8 mouse cellular contexts compared by ENCODE assay signal in the genomic region with DNA sequence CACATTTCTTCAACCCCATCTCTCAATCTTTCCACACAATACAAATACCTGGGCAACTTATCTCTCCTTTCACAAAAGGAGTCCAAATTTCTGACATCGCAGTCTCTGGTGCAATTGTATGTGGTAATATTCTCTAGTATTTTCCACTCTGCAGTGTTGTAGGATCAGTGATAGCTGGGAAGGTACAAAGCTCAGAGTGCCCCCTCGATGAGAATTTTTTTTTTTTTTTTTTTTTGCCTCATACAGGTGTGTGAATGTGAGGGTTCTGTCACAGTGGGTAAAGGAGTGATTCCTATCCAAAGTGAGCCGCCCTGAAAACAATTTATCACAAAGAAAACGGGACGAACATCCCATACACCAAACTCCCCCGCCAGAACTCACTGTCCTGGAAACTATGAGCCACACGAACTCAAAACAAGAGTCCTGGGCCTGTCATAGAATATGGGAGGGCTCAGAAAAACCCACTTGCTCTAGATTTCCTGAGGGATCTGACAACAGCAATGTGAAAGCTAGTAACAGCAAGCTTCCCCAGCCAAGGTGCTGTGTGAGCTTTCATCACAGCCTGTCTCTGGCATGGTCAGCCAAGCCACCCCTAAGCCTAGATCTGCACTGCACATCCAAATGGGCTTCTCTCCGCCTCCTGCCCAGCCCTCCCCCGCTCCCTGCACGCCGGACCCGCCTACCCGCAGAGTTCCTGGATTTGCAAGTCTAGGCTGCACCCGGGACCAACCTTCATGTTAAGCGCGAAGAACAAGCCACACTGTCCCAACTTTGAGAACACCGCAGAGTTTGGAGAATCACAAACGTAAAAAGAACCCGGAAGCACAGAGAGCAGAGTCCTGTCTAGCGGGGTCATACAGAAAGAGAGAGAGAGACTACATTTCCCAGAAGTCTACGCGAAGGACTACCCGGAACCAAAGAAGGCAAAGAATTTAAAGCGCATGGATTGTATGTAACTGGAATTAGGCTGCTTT. TPM values are rescaled to one million over a fixed set of nuclear protein-coding genes. Genes with fewer than 3 reads are reported as not detected.
DNase-seq lines count a peak whose midpoint lies in the region; ATAC-seq and TF ChIP-seq lines count a peak whose summit lies in the region.

A gene (minus strand): TSS at position 896 of the 974 bp plus-strand sequence.

- H3K79me2 ChIP-seq in MEL (ENCODE audit: control insufficient read depth, insufficient read depth, low read length, poor library complexity), result no peaks in the 10 kb centered on the region; the same call in 1 of the 2 replicates

- TF ChIP-seq EP300 in MEL (IDR thresholded peaks at IDR 0.05; ENCODE audit: low read depth in 1 of 2, low read length in 2 of 2), result no peak

- H3K36me3 ChIP-seq in MEL (ENCODE audit: control insufficient read depth in 1 of 2, insufficient read depth in 2 of 2, low read length in 2 of 2), result peaks cover 0 to 3% of the 10 kb centered on the region in 2 experiments; a peak in 1 of 4 replicates
- H3K36me3 ChIP-seq in forebrain, embryonic 16.5 days (ENCODE audit: control insufficient read depth, insufficient read depth), result peaks cover 3% of the 10 kb centered on the region; the same call in 1 of the 2 replicates

- peak within 1 kb of the TSS; percentile 62 for H3K4me2 ChIP-seq in forebrain, embryonic 16.5 days (ENCODE audit: low read length)

- ATAC-seq in forebrain, embryonic 16.5 days, result peak; percentile 96
- peak; percentile 94 for ATAC-seq in neutrophil, adult 5-6 weeks (ENCODE audit: extremely low read depth, insufficient number of reproducible peaks, low FRiP score, poor library complexity, severe bottlenecking)

- peak within 1 kb of the TSS; percentile 28 for H3K27ac ChIP-seq in MEL (ENCODE audit: control insufficient read depth, low read depth, low read length)
- no peak within 1 kb of the TSS; the same call in 1 of the 2 replicates for H3K27ac ChIP-seq in cerebellum, adult 2 months (ENCODE audit: insufficient read depth, low read length)
- H3K27ac ChIP-seq in forebrain, embryonic 16.5 days (ENCODE audit: low read length), result peak within 1 kb of the TSS; percentile 60; the same call in 1 of the 2 replicates
- H3K27ac ChIP-seq in layer of hippocampus, adult 2 months, result peak within 1 kb of the TSS; percentile 81

- DNase-seq in MEL (ENCODE audit: low read depth, low spot score), result peak; percentile 80
- peak; percentile 71 to 72 for DNase-seq in cerebellum, adult 2 months
- peak; percentile 58 to 73 for DNase-seq in heart, postnatal 36 days
- peak; percentile 52 to 55 for DNase-seq in layer of hippocampus, adult 2 months (ENCODE audit: low spot score in 2 of 2)
- peak; percentile 70 for DNase-seq in lung, adult 2 months
- DNase-seq in testis, postnatal 14 days (ENCODE audit: low spot score), result peak; percentile 44

- no peak for TF ChIP-seq CTCF in MEL (IDR thresholded peaks at IDR 0.05 in 2 of 3, conservative IDR thresholded peaks at IDR 0.05 in 1 of 3; ENCODE audit: control insufficient read depth in 1 of 3, insufficient read depth in 1 of 3, low read depth in 2 of 3, low read length in 3 of 3, poor library complexity in 1 of 3, severe bottlenecking in 1 of 3)
- no peak for TF ChIP-seq CTCF in cerebellum, adult 2 months (IDR thresholded peaks at IDR 0.05; ENCODE audit: borderline replicate concordance, insufficient read depth, low read depth, low read length)
- no peak for TF ChIP-seq CTCF in layer of hippocampus, adult 2 months (conservative IDR thresholded peaks at IDR 0.05)
- no peak for TF ChIP-seq CTCF in lung, adult 2 months (IDR thresholded peaks at IDR 0.05; ENCODE audit: insufficient read depth, low read length)

- TF ChIP-seq POLR2A in MEL (IDR thresholded peaks at IDR 0.05; ENCODE audit: control insufficient read depth in 1 of 2, insufficient read depth in 1 of 2, low read depth in 1 of 2, low read length in 2 of 2, poor library complexity in 1 of 2), result no peak; a peak in 1 of 4 replicates
- TF ChIP-seq POLR2A in cerebellum, adult 2 months (IDR thresholded peaks at IDR 0.05; ENCODE audit: borderline replicate concordance, insufficient read depth, low read length), result no peak; the same call in 1 of the 2 replicates
- no peak for TF ChIP-seq POLR2A in lung, adult 2 months (IDR thresholded peaks at IDR 0.05; ENCODE audit: borderline replicate concordance, extremely low read depth, low read depth, low read length)

- intact Hi-C loops in heart, postnatal 36 days (cut with DNase I), result loop anchor here (2.0 to 5.0 kb wide), 4 partner anchors 24 to 227 kb away; a partner anchor contains a TSS

- H3K4me3 ChIP-seq in MEL (ENCODE audit: control insufficient read depth in 1 of 2, insufficient read depth in 1 of 2, low read depth in 2 of 2, low read length in 2 of 2), result peak within 1 kb of the TSS; percentile 66 to 76
- H3K4me3 ChIP-seq in cerebellum, adult 2 months (replicated peaks; ENCODE audit: insufficient read depth, low read depth, low read length), result peak within 1 kb of the TSS; percentile 96
- peak within 1 kb of the TSS; percentile 75 for H3K4me3 ChIP-seq in forebrain, embryonic 16.5 days (replicated peaks; ENCODE audit: low read length)
- peak within 1 kb of the TSS; percentile 69 for H3K4me3 ChIP-seq in layer of hippocampus, adult 2 months
- H3K4me3 ChIP-seq in lung, adult 2 months (replicated peaks; ENCODE audit: extremely low read depth, low read depth, low read length), result peak within 1 kb of the TSS; percentile 73

- no peaks in the 10 kb centered on the region; a peak in 2 of 4 replicates for H3K4me1 ChIP-seq in MEL (ENCODE audit: control insufficient read depth in 1 of 2, insufficient read depth in 2 of 2, low read length in 2 of 2)
- no peaks in the 10 kb centered on the region for H3K4me1 ChIP-seq in cerebellum, adult 2 months (ENCODE audit: control insufficient read depth, insufficient read depth, low read length)
- peaks cover 8% of the 10 kb centered on the region for H3K4me1 ChIP-seq in forebrain, embryonic 16.5 days (replicated peaks; ENCODE audit: control insufficient read depth, insufficient read depth, low read length)
- no peaks in the 10 kb centered on the region for H3K4me1 ChIP-seq in lung, adult 2 months (ENCODE audit: control insufficient read depth, insufficient read depth, low read length)

- H3K27me3 ChIP-seq in MEL (ENCODE audit: control insufficient read depth in 1 of 2, insufficient read depth in 2 of 2, low read length in 2 of 2), result no peaks in the 10 kb centered on the region
- no peaks in the 10 kb centered on the region for H3K27me3 ChIP-seq in cerebellum, adult 2 months (ENCODE audit: control insufficient read depth, insufficient read depth, low read length)
- no peaks in the 10 kb centered on the region for H3K27me3 ChIP-seq in forebrain, embryonic 16.5 days (replicated peaks; ENCODE audit: control insufficient read depth, insufficient read depth, low read length)

- 6% methylated on average over 24 of the region's 24 CpGs for WGBS in cerebellum, adult 2 months
- WGBS in forebrain, embryonic 16.5 days, result 6% methylated on average over 24 of the region's 24 CpGs
- 5% methylated on average over 24 of the region's 24 CpGs for WGBS in lung, adult 2 months

- TF ChIP-seq RAD21 in MEL (IDR thresholded peaks at IDR 0.05; ENCODE audit: low read depth, low read length), result no peak

- no peaks in the 10 kb centered on the region for H3K9me3 ChIP-seq in MEL (replicated peaks; ENCODE audit: insufficient read depth, low read length)
- no peaks in the 10 kb centered on the region for H3K9me3 ChIP-seq in forebrain, embryonic 16.5 days (ENCODE audit: control insufficient read depth, low read length)

- peak within 1 kb of the TSS; percentile 56 for H3K9ac ChIP-seq in MEL (ENCODE audit: control insufficient read depth, low read depth, low read length, poor library complexity, severe bottlenecking)
- H3K9ac ChIP-seq in forebrain, embryonic 16.5 days (replicated peaks; ENCODE audit: low read depth, low read length), result peak within 1 kb of the TSS; percentile 60

TF ChIP-seq in MEL, 35 proteins besides CTCF, POLR2A, EP300 and RAD21 (continues in another document):
- TF ChIP-seq E2F4 (IDR thresholded peaks at IDR 0.05; ENCODE audit: borderline replicate concordance, low read depth, low read length), result no peak
- no peak for TF ChIP-seq POLR2AphosphoS2 (IDR thresholded peaks at IDR 0.05; ENCODE audit: low read length)
- TF ChIP-seq BHLHE40 (IDR thresholded peaks at IDR 0.05; ENCODE audit: borderline replicate concordance, low read depth, low read length), result no peak
- TF ChIP-seq NRF1 (IDR thresholded peaks at IDR 0.05; ENCODE audit: insufficient read depth, low read depth, low read length, poor library complexity, severe bottlenecking), result no peak
- TF ChIP-seq JUND (IDR thresholded peaks at IDR 0.05; ENCODE audit: low read depth, low read length), result no peak
- TF ChIP-seq ZMIZ1 (IDR thresholded peaks at IDR 0.05; ENCODE audit: low read depth, low read length), result no peak
- peak; percentile 44 for TF ChIP-seq ZNF384 (IDR thresholded peaks at IDR 0.05; ENCODE audit: low read depth, low read length)
- TF ChIP-seq ELF1 (IDR thresholded peaks at IDR 0.05; ENCODE audit: low read depth, low read length), result peak; percentile 92
- no peak for TF ChIP-seq SMC3 (IDR thresholded peaks at IDR 0.05; ENCODE audit: low read depth, low read length)
- TF ChIP-seq TBP (IDR thresholded peaks at IDR 0.05; ENCODE audit: low read depth, low read length), result peak; percentile 57; the same call in 1 of the 2 replicates
- no peak for TF ChIP-seq USF1 (IDR thresholded peaks at IDR 0.05; ENCODE audit: low read depth, low read length)
- TF ChIP-seq MEF2A (IDR thresholded peaks at IDR 0.05; ENCODE audit: extremely low read depth, insufficient replicate concordance, low read depth, low read length, poor library complexity, severe bottlenecking), result no peak
- TF ChIP-seq MYC (IDR thresholded peaks at IDR 0.05; ENCODE audit: low read depth, low read length), result no peak
- TF ChIP-seq GABPA (IDR thresholded peaks at IDR 0.05; ENCODE audit: low read depth, low read length), result no peak
- TF ChIP-seq USF2 (IDR thresholded peaks at IDR 0.05; ENCODE audit: borderline replicate concordance in 1 of 2, insufficient read depth in 1 of 2, low read depth in 1 of 2, low read length in 2 of 2), result no peak
- TF ChIP-seq POLR2AphosphoS5 (IDR thresholded peaks at IDR 0.05; ENCODE audit: borderline replicate concordance, low read depth, low read length), result no peak
- no peak for TF ChIP-seq MYB (IDR thresholded peaks at IDR 0.05; ENCODE audit: low read depth, low read length)
- TF ChIP-seq KAT2A (conservative IDR thresholded peaks at IDR 0.05; ENCODE audit: low read depth, low read length), result peak; percentile 75

RNA-seq across cellular contexts. Expression of the gene that starts here (rescaled TPM):
- total RNA-seq in MEL (2012; rRNA removed), result 1.4 and 2.1 TPM in 2 replicates
- polyA plus RNA-seq in MEL (2012; ENCODE audit: insufficient read depth in 1 of 2, insufficient read length in 2 of 2, low read depth in 1 of 2, low replicate concordance in 2 of 2, missing spikeins in 1 of 2), result 1 to 10 TPM in 1 of 2 experiments, not detected in 1; 1.6 TPM
- polyA plus RNA-seq in cerebellum, adult 2 months (2012; rRNA removed), result 4.0 and 5.0 TPM in 2 replicates
- 8.2 and 9.0 TPM in 2 replicates for polyA plus RNA-seq in forebrain, embryonic 16.5 days (2015; fragmentation: Nextera tagmentation; extraction: Ambion mirVana)
- 1 to 10 TPM; 1.9 to 2.1 TPM for total RNA-seq in heart, postnatal 36 days (2021)
- 1 to 10 TPM; 6.6 to 7.0 TPM for total RNA-seq in layer of hippocampus, adult 2 months (2021)
- polyA plus RNA-seq in lung, adult 2 months (2012; rRNA removed), result 0.50 and 1.0 TPM in 2 replicates
- total RNA-seq in neutrophil, adult 5-6 weeks (2017), result 13.5 and 14.0 TPM in 2 replicates
